Mouse (Mus musculus) limb, embryonic 11.5 days (tissue): ENCODE data around the gene Aup1. TPM values are rescaled to one million over a fixed set of nuclear protein-coding genes. Genes with fewer than 3 reads are reported as not detected.

Experiments used
- ATAC-seq: fragments of 200-750 bp; cut with Nextera tagmentation; 2 replicates; pipeline ENCODE4 v1.8.0; 2017; ENCODE audit warnings: low read depth; ENCODE audit not compliant: insufficient number of reproducible peaks, low FRiP score, low TSS enrichment
- DNase-seq: peaks from one replicate; pipeline ENCODE4 v3.0.0-alpha.2; 2015; ENCODE audit warnings: low spot score
- H3K27ac ChIP-seq: fragments of 300-500 bp; sonication (generic); replicated peaks from 2 replicates; pipeline ENCODE4 v1.5.1; 2014; ENCODE audit warnings: low read depth, mild to moderate bottlenecking, low read length
- H3K27me3 ChIP-seq: fragments of 300-500 bp; sonication (generic); 2 replicates; pipeline ENCODE4 v1.6.1; 2014; ENCODE audit warnings: mild to moderate bottlenecking, low read length, mixed read lengths; ENCODE audit not compliant: control insufficient read depth, insufficient read depth
- H3K36me3 ChIP-seq: fragments of 300-500 bp; sonication (generic); 2 replicates; pipeline ENCODE4 v1.6.1; 2014; ENCODE audit warnings: mild to moderate bottlenecking, low read length, moderate library complexity, mixed read lengths; ENCODE audit not compliant: control insufficient read depth, insufficient read depth
- H3K4me1 ChIP-seq: fragments of 300-500 bp; sonication (generic); 2 replicates; pipeline ENCODE4 v1.6.1; 2014; ENCODE audit warnings: low read length, mixed read lengths; ENCODE audit not compliant: control insufficient read depth, insufficient read depth
- H3K4me2 ChIP-seq: fragments of 300-500 bp; sonication (generic); 2 replicates; pipeline ENCODE4 v1.6.1; 2014; ENCODE audit warnings: low read depth, mild to moderate bottlenecking, moderate library complexity; ENCODE audit not compliant: severe bottlenecking
- H3K4me3 ChIP-seq: fragments of 300-500 bp; sonication (generic); 2 replicates; pipeline ENCODE4 v1.5.1; 2014; ENCODE audit warnings: low read depth, low read length
- H3K9ac ChIP-seq: fragments of 300-500 bp; sonication (generic); 2 replicates; pipeline ENCODE4 v1.6.1; 2014; ENCODE audit warnings: mild to moderate bottlenecking, low read length
- H3K9me3 ChIP-seq: fragments of 300-500 bp; sonication (generic); 2 replicates; pipeline ENCODE4 v1.6.1; 2016; ENCODE audit warnings: low read length; ENCODE audit not compliant: control insufficient read depth
- WGBS: fragments of 180-500 bp; shearing (Covaris S2); extraction: QIAGEN DNeasy Blood & Tissue Kit; methylation state at CpG from one replicate; pipeline ENCODE4 v1.1.7; 2014; 5-methylcytosine and 5-hydroxymethylcytosine counted together
- polyA plus RNA-seq: library from polyadenylated mRNA; unstranded; fragments of >200 nt; fragmentation: Nextera tagmentation; extraction: Ambion mirVana; gene quantifications from 2 replicates; pipeline ENCODE4 v1.2.1, GENCODE M21; 2014

The Aup1 gene
- polyA plus RNA-seq, 1 experiment from 2014 or later = 122 TPM

- ATAC-seq (no peak), DNase-seq (no peak)
- H3K4me1 ChIP-seq = peaks cover 31% of the 10 kb centered on the region
- H3K9me3 ChIP-seq = no peaks in the 10 kb centered on the region
- 9% methylated on average over 9 of the region's 9 CpGs for WGBS
- peak overlapping the region; percentile 16; the same call in 1 of the 2 replicates for H3K4me3 ChIP-seq
- peak overlapping the region; percentile 41 for H3K4me2 ChIP-seq
- H3K27ac ChIP-seq = no peak overlapping the region
- no peaks in the 10 kb centered on the region for H3K36me3 ChIP-seq
- no peak overlapping the region for H3K9ac ChIP-seq
- peaks cover 49% of the 10 kb centered on the region for H3K27me3 ChIP-seq
Measured at GRCm38 (mm10) chr6:83087926-83088260, 33.6 kb downstream of the Aup1 start.

GRCm38 (mm10) chr6:83092416-83093127 lies 38.3 kb downstream of the Aup1 start:
- H3K9me3 ChIP-seq = no peaks in the 10 kb centered on the region; the same call in 1 of the 2 replicates
- ATAC-seq = no peak
- no peak overlapping the region for H3K9ac ChIP-seq
- H3K27ac ChIP-seq = no peak overlapping the region
- DNase-seq = no peak
- WGBS = 40% methylated on average over 6 of the region's 6 CpGs
- peaks cover 17% of the 10 kb centered on the region for H3K27me3 ChIP-seq
- H3K4me3 ChIP-seq = no peak overlapping the region
- no peaks in the 10 kb centered on the region for H3K36me3 ChIP-seq
- H3K4me2 ChIP-seq = no peak overlapping the region
- H3K4me1 ChIP-seq = peaks cover 2% of the 10 kb centered on the region; the same call in 1 of the 2 replicates

- 50% methylated on average over 6 of the region's 6 CpGs for WGBS
- H3K36me3 ChIP-seq = no peaks in the 10 kb centered on the region
Measured at GRCm38 (mm10) chr6:83095968-83096367, 41.6 kb downstream of the Aup1 start.

GRCm38 (mm10) chr6:83098411-83098810 lies 44.1 kb downstream of the Aup1 start:
- Histone ChIP-seq H3K36me3 (no peaks in the 10 kb centered on the region), H3K27me3 (0 out of 2 replicates have a peak, but pooled peaks cover 2% of the 10 kb centered on the region), H3K4me3 (no peak overlapping the region), H3K4me1 (peaks cover 14% of the 10 kb centered on the region), H3K9me3 (no peaks in the 10 kb centered on the region; the same call in 1 of the 2 replicates), H3K9ac (no peak overlapping the region), H3K4me2 (no peak overlapping the region), H3K27ac (no peak overlapping the region)
- DNase-seq (no peak), ATAC-seq (no peak)
- 58% methylated on average over 2 of the region's 2 CpGs for WGBS

More at GRCm38 (mm10) chr6:83095968-83096367, 41.6 kb downstream of the Aup1 start:
- Histone ChIP-seq H3K4me2 (no peak overlapping the region), H3K4me3 (no peak overlapping the region), H3K9me3 (no peaks in the 10 kb centered on the region; the same call in 1 of the 2 replicates), H3K9ac (no peak overlapping the region), H3K4me1 (peaks cover 1% of the 10 kb centered on the region; the same call in 1 of the 2 replicates), H3K27me3 (no peaks in the 10 kb centered on the region), H3K27ac (no peak overlapping the region)
- DNase-seq (no peak), ATAC-seq (no peak)

- ATAC-seq (peak; percentile 75), DNase-seq (peak; percentile 82)
- H3K36me3 ChIP-seq = no peaks in the 10 kb centered on the region
- H3K27ac ChIP-seq = peak within 1 kb of the TSS; percentile 2
- peak within 1 kb of the TSS; percentile 100 for H3K4me2 ChIP-seq
- WGBS = 2% methylated on average over 25 of the region's 25 CpGs
- H3K9ac ChIP-seq = peak within 1 kb of the TSS; percentile 75
- H3K9me3 ChIP-seq = no peaks in the 10 kb centered on the region
- peaks cover 14% of the 10 kb centered on the region for H3K4me1 ChIP-seq
- 0 out of 2 replicates have a peak, but pooled peaks cover 3% of the 10 kb centered on the region for H3K27me3 ChIP-seq
- peak within 1 kb of the TSS; percentile 75 for H3K4me3 ChIP-seq
Measured at GRCm38 (mm10) chr6:83101316-83101687, 47.0 kb downstream of the Aup1 start, which contains the start of the genes Ccdc142 and Gm42688. Gene Ccdc142 (plus strand): TSS chr6:83101601. Gene Gm42688 (plus strand): TSS chr6:83101617.

- peak overlapping the region; percentile 2 for H3K27ac ChIP-seq
- DNase-seq (peak; percentile 77), ATAC-seq (peak; percentile 70)
- no peaks in the 10 kb centered on the region for H3K36me3 ChIP-seq
- peak overlapping the region; percentile 75 for H3K4me3 ChIP-seq
- under 1% methylated on average over 73 of the region's 74 CpGs for WGBS
- H3K9ac ChIP-seq = peak overlapping the region; percentile 75
- H3K4me2 ChIP-seq = peak overlapping the region; percentile 100
- no peaks in the 10 kb centered on the region for H3K9me3 ChIP-seq
- 0 out of 2 replicates have a peak, but pooled peaks cover 3% of the 10 kb centered on the region for H3K27me3 ChIP-seq
- H3K4me1 ChIP-seq = peaks cover 14% of the 10 kb centered on the region
Measured at GRCm38 (mm10) chr6:83101688-83102556, 47.6 kb downstream of the Aup1 start.

GRCm38 (mm10) chr6:83103130-83103650 lies 48.9 kb downstream of the Aup1 start:
- no peak for DNase-seq

GRCm38 (mm10) chr6:83104158-83104557 lies 49.8 kb downstream of the Aup1 start:
- Histone ChIP-seq H3K4me2 (no peak overlapping the region), H3K36me3 (no peaks in the 10 kb centered on the region), H3K4me1 (peaks cover 22% of the 10 kb centered on the region), H3K4me3 (no peak overlapping the region), H3K9me3 (no peaks in the 10 kb centered on the region), H3K27me3 (0 out of 2 replicates have a peak, but pooled peaks cover 3% of the 10 kb centered on the region), H3K9ac (no peak overlapping the region), H3K27ac (no peak overlapping the region)
- DNase-seq = no peak
- 90% methylated on average over 4 of the region's 4 CpGs for WGBS
- ATAC-seq = no peak

More at GRCm38 (mm10) chr6:83103130-83103650, 48.9 kb downstream of the Aup1 start:
- Histone ChIP-seq H3K27ac (no peak overlapping the region), H3K9me3 (no peaks in the 10 kb centered on the region), H3K4me2 (no peak overlapping the region), H3K4me3 (no peak overlapping the region), H3K9ac (no peak overlapping the region; the same call in 1 of the 2 replicates), H3K27me3 (0 out of 2 replicates have a peak, but pooled peaks cover 3% of the 10 kb centered on the region), H3K36me3 (no peaks in the 10 kb centered on the region), H3K4me1 (peaks cover 19% of the 10 kb centered on the region)
- WGBS = 40% methylated on average over 11 of the region's 11 CpGs
- no peak for ATAC-seq
